Mouse (Mus musculus) bone marrow, adult 2 months (tissue): ENCODE data around the gene Tbc1d17.

Experiments used
- CTCF ChIP-seq: fragments of 200-500 bp; IDR thresholded peaks from 2 replicates; pipeline ENCODE4 v1.5.1; 2011; ENCODE audit warnings: low read length, control low read depth; ENCODE audit not compliant: control insufficient read depth, insufficient read depth
- POLR2A ChIP-seq: fragments of 200-500 bp; IDR thresholded peaks from 2 replicates; pipeline ENCODE4 v1.6.1; 2011; ENCODE audit warnings: low read depth, mild to moderate bottlenecking, control low read depth, low read length, borderline replicate concordance; ENCODE audit not compliant: control insufficient read depth

DNA sequence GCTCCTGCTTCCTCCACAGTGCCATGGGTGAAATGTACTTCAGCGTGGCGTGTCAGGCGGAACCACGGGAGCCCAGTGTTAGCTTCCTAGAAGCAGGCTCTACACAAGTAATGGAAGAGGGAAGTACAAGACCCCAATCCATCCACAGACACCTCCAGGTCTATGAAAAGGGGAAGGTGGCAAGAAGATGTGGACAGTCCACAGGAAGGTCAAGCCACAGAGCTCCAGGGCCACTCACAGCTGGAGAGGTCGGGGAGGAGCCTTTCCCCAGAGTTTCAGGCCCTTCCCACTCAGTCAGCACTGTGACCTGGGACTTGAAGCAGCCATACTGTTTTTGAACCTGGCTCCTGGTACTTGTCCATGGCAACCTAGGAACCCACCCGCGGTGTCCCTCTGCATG, 38.1 kb upstream of the Tbc1d17 start:
- TF ChIP-seq POLR2A (no peak), CTCF (no peak)
